Mouse (Mus musculus) cerebellum, adult (tissue): ENCODE measurements around the gene Duoxa2.
"Not testable (repeated sequence)": the region's sequence is repeated elsewhere in the genome, so short reads cannot be mapped to it uniquely, and the experiment has no call there.

ENCODE experiments used
- ATAC-seq: cut with Nextera tagmentation; 2 replicates; pipeline ENCODE4 v1.9.2; 2017; ENCODE audit warnings: mild to moderate bottlenecking, moderate library complexity, mixed read lengths; ENCODE audit not compliant: insufficient number of reproducible peaks, low FRiP score, low TSS enrichment

Gene Duoxa2

GRCm38 (mm10) chr2:122305097-122305892, 6.6 kb downstream of the Duoxa2 start:
- ATAC-seq: no peak

GRCm38 (mm10) chr2:122306184-122306583, 7.5 kb downstream of the Duoxa2 start:
- ATAC-seq: no peak

- no peak for ATAC-seq
Measured at GRCm38 (mm10) chr2:122309647-122310046, 10.9 kb downstream of the Duoxa2 start.

GRCm38 (mm10) chr2:122311561-122311960, 12.9 kb downstream of the Duoxa2 start:
- ATAC-seq: no peak

GRCm38 (mm10) chr2:122312722-122313417, 14.2 kb downstream of the Duoxa2 start:
- 0 out of 2 replicates have a peak, but pooled peaks have one; percentile 45 for ATAC-seq

GRCm38 (mm10) chr2:122313536-122313935, 14.8 kb downstream of the Duoxa2 start, which contains the start of gene Duoxa1:
TSS of gene Duoxa1 (minus strand) at chr2:122313730.
- no peak for ATAC-seq

- ATAC-seq: no peak
Measured at GRCm38 (mm10) chr2:122315372-122315771, 16.7 kb downstream of the Duoxa2 start, which contains the start of gene Duox1. TSS of gene Duox1 (plus strand) at chr2:122315672.

GRCm38 (mm10) chr2:122317384-122317783, 18.7 kb downstream of the Duoxa2 start:
- no peak for ATAC-seq

- no peak for ATAC-seq
Measured at GRCm38 (mm10) chr2:122323960-122324359, 25.3 kb downstream of the Duoxa2 start.

GRCm38 (mm10) chr2:122324586-122324985, 25.9 kb downstream of the Duoxa2 start:
- no peak for ATAC-seq

GRCm38 (mm10) chr2:122325361-122325760, 26.7 kb downstream of the Duoxa2 start:
- no peak for ATAC-seq

- no peak for ATAC-seq
Measured at GRCm38 (mm10) chr2:122327986-122328385, 29.3 kb downstream of the Duoxa2 start.

- not testable (repeated sequence) for ATAC-seq
Measured at GRCm38 (mm10) chr2:122330317-122330716, 31.6 kb downstream of the Duoxa2 start.

- ATAC-seq: no peak
Measured at GRCm38 (mm10) chr2:122332222-122332621, 33.5 kb downstream of the Duoxa2 start.

GRCm38 (mm10) chr2:122334170-122334569, 35.5 kb downstream of the Duoxa2 start:
- no peak for ATAC-seq

GRCm38 (mm10) chr2:122337291-122337690, 38.6 kb downstream of the Duoxa2 start:
- no peak for ATAC-seq

GRCm38 (mm10) chr2:122345106-122345893, 46.6 kb downstream of the Duoxa2 start:
- ATAC-seq: no peak

GRCm38 (mm10) chr2:122346164-122346563, 47.5 kb downstream of the Duoxa2 start:
- ATAC-seq: not testable (repeated sequence)

- ATAC-seq: no peak
Measured at GRCm38 (mm10) chr2:122347257-122347656, 48.6 kb downstream of the Duoxa2 start.

- peak; percentile 48 for ATAC-seq
Measured at GRCm38 (mm10) chr2:122348531-122349131, 49.9 kb downstream of the Duoxa2 start.
